Mouse (Mus musculus): ENCODE data around the gene Ttc28. TPM values are rescaled to one million over a fixed set of nuclear protein-coding genes. Genes with fewer than 3 reads are reported as not detected.

Ttc28 gene
- polyA plus RNA-seq, 1 experiment from 2014 or later: 14.5 TPM

DNA sequence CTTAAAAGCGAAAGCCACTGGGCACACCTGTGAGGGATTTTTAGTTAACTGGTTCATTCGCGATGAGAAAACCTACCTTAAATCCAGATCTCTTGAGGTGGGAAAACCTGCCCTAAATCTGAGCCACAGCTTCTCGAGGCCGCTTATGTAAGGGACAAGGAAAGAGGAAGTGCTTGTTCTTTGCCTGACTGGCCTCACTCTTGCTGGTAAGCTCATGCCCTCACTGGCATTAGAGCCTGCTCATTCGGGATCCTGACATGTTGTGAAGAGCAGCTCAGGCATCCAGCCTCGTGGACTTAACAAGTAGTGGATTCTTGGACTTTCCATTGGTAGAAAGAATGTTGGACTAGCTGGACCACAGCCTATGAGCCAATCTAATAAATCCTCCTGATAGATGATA lies 422.1 kb downstream of the Ttc28 start:
- H3K9me3 ChIP-seq: no peaks in the 10 kb centered on the region
- H3K36me3 ChIP-seq: no peaks in the 10 kb centered on the region
- DNase-seq (ENCODE audit: low spot score): no peak
- no peak overlapping the region for H3K27ac ChIP-seq
- 78% methylated on average over 7 of the region's 7 CpGs for WGBS
- H3K27me3 ChIP-seq (ENCODE audit: insufficient read depth, poor library complexity, severe bottlenecking): 0 out of 2 replicates have a peak, but pooled peaks cover 2% of the 10 kb centered on the region
- H3K4me1 ChIP-seq (replicated peaks): 0 out of 2 replicates have a peak, but pooled peaks cover 3% of the 10 kb centered on the region
- H3K4me3 ChIP-seq: no peak overlapping the region

DNA sequence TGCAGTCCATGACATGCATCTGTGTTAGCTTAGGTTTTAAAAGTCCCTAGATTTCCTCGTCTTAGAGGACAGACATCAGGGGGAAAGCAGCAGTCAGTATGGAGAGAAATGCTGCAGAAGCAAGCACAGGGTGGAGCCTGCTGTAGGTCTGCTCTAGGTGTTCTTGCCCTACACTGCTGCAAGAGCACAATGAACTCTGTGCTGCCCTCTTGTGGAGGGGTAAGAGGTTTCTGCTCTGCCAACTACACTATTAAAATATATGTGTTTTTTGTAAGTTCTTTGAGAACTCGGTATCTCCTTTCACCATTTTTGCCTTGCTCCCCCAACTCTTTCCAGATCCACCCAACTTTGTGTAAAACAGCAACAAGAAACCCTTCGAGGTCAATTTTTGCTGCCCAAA lies 425.1 kb downstream of the Ttc28 start:
- H3K36me3 ChIP-seq: no peaks in the 10 kb centered on the region
- WGBS: 87% methylated on average over 3 of the region's 3 CpGs

DNA sequence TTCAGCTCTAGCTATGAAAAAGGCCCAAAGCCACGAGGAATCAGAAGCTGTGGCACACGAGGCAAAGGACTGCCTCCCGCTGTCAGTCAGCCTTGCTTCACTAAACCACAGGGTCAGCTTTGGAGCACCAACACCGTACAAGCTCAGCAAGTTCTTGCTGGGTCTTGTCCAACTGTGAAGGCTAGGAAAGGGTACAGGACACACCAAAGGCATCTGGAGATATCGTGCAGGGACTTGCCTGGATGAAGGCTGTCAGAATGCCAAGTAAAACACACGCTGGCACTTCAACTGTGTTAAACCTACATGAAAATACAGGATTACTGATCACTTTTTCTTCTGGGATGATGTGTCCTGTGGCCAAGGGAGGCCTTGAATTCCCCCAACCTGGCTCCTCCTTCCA lies 430.6 kb downstream of the Ttc28 start:
- DNase-seq (ENCODE audit: low spot score): no peak
- Histone ChIP-seq H3K27me3 (ENCODE audit: insufficient read depth, poor library complexity, severe bottlenecking) (no peaks in the 10 kb centered on the region), H3K27ac (no peak overlapping the region), H3K4me3 (no peak overlapping the region), H3K36me3 (no peaks in the 10 kb centered on the region), H3K9me3 (peaks cover 7% of the 10 kb centered on the region; the same call in 1 of the 2 replicates), H3K4me1 (replicated peaks) (no peaks in the 10 kb centered on the region)
- WGBS: 81% methylated on average over 6 of the region's 6 CpGs

More for the DNA sequence above, 425.1 kb downstream of the Ttc28 start:
- Histone ChIP-seq H3K9me3 (no peaks in the 10 kb centered on the region), H3K27ac (no peak overlapping the region), H3K4me1 (replicated peaks) (0 out of 2 replicates have a peak, but pooled peaks cover 3% of the 10 kb centered on the region), H3K4me3 (no peak overlapping the region), H3K27me3 (ENCODE audit: insufficient read depth, poor library complexity, severe bottlenecking) (no peaks in the 10 kb centered on the region)
- DNase-seq (ENCODE audit: low spot score): no peak

DNA sequence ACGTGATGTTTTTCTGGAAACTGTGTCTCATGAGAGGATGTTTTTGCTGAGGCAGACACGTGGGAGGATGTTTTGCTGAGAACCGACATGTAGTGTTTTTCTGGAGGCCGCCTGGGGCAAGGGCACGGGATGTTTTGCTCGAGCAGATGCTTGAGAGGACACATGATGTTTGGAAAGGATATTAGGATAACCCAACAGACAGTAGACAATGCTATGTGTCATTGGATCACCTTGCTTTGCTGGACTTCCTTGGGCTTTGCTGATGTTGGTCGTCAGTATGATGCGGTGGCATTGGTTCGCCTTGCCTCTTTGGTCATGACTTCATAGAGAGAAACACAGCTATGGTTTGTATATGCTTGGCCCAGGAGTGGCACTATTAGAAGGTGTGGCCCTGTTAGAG lies 434.2 kb downstream of the Ttc28 start:
- WGBS: 90% methylated on average over 9 of the region's 9 CpGs

DNA sequence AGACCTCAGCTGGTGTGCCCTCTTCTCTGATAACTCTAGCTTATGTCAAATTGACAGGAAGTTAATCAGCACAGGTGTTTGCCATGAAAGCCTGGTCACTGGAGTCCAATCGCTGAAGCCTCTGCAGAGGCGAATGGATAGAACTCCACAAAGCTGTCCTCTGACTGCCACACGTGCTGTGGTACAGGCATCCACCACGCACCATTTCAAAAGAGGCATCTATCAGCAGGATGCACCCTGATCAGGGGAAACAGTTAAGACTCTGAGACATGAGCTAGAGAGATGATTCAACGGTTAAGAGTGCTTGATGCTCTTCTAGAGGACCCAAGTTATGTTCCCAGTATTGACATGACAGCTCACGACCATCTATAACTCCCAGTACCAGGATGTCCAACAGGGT lies 435.5 kb downstream of the Ttc28 start:
- WGBS: 93% methylated on average over 6 of the region's 6 CpGs
- no peak for DNase-seq (ENCODE audit: low spot score)
- no peaks in the 10 kb centered on the region for H3K27me3 ChIP-seq (ENCODE audit: insufficient read depth, poor library complexity, severe bottlenecking)
- peaks cover 7% of the 10 kb centered on the region; the same call in 1 of the 2 replicates for H3K9me3 ChIP-seq
- H3K36me3 ChIP-seq: no peaks in the 10 kb centered on the region
- H3K27ac ChIP-seq: no peak overlapping the region
- no peak overlapping the region for H3K4me3 ChIP-seq
- H3K4me1 ChIP-seq (replicated peaks): no peaks in the 10 kb centered on the region

More for the DNA sequence above, 434.2 kb downstream of the Ttc28 start:
- no peak for DNase-seq (ENCODE audit: low spot score)
- no peaks in the 10 kb centered on the region for H3K36me3 ChIP-seq
- H3K4me3 ChIP-seq: no peak overlapping the region
- no peak overlapping the region for H3K27ac ChIP-seq
- no peaks in the 10 kb centered on the region for H3K27me3 ChIP-seq (ENCODE audit: insufficient read depth, poor library complexity, severe bottlenecking)
- H3K4me1 ChIP-seq (replicated peaks): no peaks in the 10 kb centered on the region
- peaks cover 7% of the 10 kb centered on the region; the same call in 1 of the 2 replicates for H3K9me3 ChIP-seq

DNA sequence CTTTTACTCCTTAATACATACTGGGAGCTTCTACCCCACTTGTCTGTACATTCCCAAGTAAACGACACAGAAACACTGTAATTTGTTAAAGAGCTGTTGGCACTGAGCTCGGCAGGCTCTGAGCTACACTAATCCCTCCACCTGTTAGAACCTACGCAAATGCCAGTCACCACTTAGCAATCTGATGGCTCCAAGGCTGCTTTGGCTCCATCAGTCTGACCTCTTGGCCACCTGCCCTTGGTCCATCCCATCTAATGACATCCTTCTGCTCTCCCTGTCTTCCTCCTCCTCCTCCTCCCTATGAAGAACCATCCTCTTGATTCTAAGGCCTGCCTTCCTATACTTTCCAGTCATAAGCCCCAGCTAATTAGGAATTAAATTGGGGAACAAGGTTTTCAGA lies 437.9 kb downstream of the Ttc28 start:
- H3K27me3 ChIP-seq (ENCODE audit: insufficient read depth, poor library complexity, severe bottlenecking): no peaks in the 10 kb centered on the region
- H3K4me1 ChIP-seq (replicated peaks): no peaks in the 10 kb centered on the region
- WGBS: 86% methylated on average over 3 of the region's 3 CpGs
- peaks cover 7% of the 10 kb centered on the region; the same call in 1 of the 2 replicates for H3K9me3 ChIP-seq
- no peak overlapping the region for H3K27ac ChIP-seq
- H3K36me3 ChIP-seq: no peaks in the 10 kb centered on the region
- DNase-seq (ENCODE audit: low spot score): no peak
- H3K4me3 ChIP-seq: no peak overlapping the region

DNA sequence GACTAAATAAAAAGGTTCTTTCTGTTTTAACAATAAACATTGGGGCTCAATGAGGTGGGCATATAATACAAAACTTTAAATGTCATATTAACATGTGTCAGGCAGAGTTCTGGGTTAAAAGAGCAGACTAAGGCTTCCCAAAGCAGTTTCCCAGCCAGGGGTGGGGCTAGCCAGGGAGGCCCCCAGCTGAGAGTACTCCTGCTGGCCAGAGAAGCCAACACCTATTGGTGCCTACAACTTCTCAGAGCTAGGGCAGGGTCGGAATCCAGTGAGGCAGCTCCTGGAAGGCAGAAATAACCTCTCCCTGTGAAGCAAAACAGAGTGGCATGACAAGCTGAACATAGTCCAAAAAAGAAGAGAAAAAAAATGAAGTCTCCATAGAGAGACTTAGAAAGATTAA lies 439.3 kb downstream of the Ttc28 start:
- DNase-seq (ENCODE audit: low spot score): no peak
- H3K27me3 ChIP-seq (ENCODE audit: insufficient read depth, poor library complexity, severe bottlenecking): no peaks in the 10 kb centered on the region
- H3K36me3 ChIP-seq: no peaks in the 10 kb centered on the region
- 62% methylated on average over 1 of the region's 1 CpGs for WGBS
- peaks cover 2% of the 10 kb centered on the region; the same call in 1 of the 2 replicates for H3K9me3 ChIP-seq
- H3K27ac ChIP-seq: no peak overlapping the region
- no peaks in the 10 kb centered on the region for H3K4me1 ChIP-seq (replicated peaks)
- no peak overlapping the region for H3K4me3 ChIP-seq

DNA sequence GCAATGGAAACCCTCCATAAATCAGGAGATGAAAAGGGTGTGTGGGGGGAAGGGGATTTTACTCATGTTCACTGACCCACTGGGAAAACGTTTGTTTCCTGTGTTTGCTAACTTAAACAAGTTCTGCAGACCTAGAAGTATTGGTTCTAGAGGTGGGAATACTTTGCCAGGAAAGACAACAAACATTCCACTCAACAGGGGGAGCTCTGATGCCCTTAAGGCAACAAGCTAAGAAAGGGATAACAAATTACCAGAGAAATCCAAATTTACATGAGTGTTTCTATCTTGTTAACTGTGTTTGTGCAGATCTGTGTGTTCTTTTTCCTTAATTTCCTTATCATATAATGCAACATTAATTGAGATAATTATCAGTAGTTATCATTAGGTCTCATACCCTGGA lies 446.2 kb downstream of the Ttc28 start:
- no peak overlapping the region for H3K27ac ChIP-seq

DNA sequence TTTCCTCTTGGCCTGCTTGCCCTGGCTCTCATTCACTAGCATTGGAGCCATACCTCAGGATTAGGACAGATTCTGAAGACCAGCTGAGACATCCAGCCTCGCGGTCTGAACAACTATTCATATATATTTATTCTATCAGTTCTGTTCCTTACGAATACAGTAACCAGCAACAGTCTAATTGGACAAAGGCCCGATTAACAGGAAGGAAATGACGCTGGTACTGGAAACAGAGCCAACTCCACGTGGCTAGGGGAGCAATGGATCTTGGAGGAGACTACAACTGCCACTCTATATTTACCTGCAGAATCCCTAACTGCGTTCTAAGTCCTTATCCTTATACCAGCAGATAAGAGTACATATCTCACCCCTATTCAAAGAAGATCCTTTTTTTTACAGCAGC lies 447.8 kb downstream of the Ttc28 start:
- DNase-seq (ENCODE audit: low spot score): no peak
- WGBS: 89% methylated on average over 7 of the region's 7 CpGs
- H3K27ac ChIP-seq: no peak overlapping the region
- no peaks in the 10 kb centered on the region for H3K27me3 ChIP-seq (ENCODE audit: insufficient read depth, poor library complexity, severe bottlenecking)
- H3K9me3 ChIP-seq: peaks cover 3% of the 10 kb centered on the region; the same call in 1 of the 2 replicates
- peaks cover 29% of the 10 kb centered on the region for H3K4me1 ChIP-seq (replicated peaks)
- H3K4me3 ChIP-seq: no peak overlapping the region
- peaks cover under 1% of the 10 kb centered on the region; the same call in 1 of the 2 replicates for H3K36me3 ChIP-seq

More for the DNA sequence above, 446.2 kb downstream of the Ttc28 start:
- no peaks in the 10 kb centered on the region for H3K36me3 ChIP-seq
- DNase-seq (ENCODE audit: low spot score): no peak
- H3K4me3 ChIP-seq: no peak overlapping the region
- peaks cover 13% of the 10 kb centered on the region for H3K4me1 ChIP-seq (replicated peaks)
- peaks cover 3% of the 10 kb centered on the region; the same call in 1 of the 2 replicates for H3K9me3 ChIP-seq
- 35% methylated on average over 1 of the region's 1 CpGs for WGBS
- H3K27me3 ChIP-seq (ENCODE audit: insufficient read depth, poor library complexity, severe bottlenecking): no peaks in the 10 kb centered on the region

DNA sequence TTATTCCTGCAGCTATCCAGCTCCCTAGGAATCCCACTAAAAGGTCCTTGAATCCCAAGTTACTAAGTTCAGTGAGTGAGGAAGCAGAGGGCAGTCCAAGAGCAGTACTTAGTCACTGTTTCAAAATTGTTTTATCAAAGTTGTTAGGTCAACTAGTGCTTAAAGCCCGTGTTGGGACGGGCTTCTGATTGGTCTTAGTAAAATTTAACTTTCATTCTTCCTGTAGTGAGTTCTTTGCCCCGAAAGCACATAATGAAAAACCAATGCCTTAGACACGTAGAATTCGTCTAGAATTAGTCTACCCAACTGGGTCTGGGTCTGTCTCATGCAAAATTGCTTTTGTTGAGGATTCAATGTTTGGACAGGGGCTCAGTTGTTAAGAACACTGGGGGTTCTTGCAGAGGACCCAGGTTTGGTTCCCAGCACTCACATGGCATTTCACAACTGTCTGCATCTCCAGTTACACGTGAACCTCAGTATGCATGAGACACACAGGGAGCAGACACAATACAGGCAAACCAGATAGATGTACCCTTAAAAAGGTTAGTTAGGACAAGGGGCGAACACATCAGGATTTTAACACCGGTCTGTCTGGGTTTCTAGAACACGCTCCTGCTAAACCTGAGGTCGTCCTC lies 450.3 kb downstream of the Ttc28 start:
- H3K27me3 ChIP-seq (ENCODE audit: insufficient read depth, poor library complexity, severe bottlenecking): no peaks in the 10 kb centered on the region
- peaks cover 26% of the 10 kb centered on the region for H3K36me3 ChIP-seq
- H3K4me1 ChIP-seq (replicated peaks): peaks cover 33% of the 10 kb centered on the region
- peak overlapping the region; percentile 96 for H3K27ac ChIP-seq
- no peak for DNase-seq (ENCODE audit: low spot score)
- peak overlapping the region; percentile 96 for H3K4me3 ChIP-seq
- H3K9me3 ChIP-seq: peaks cover 3% of the 10 kb centered on the region; the same call in 1 of the 2 replicates
- WGBS: 25% methylated on average over 10 of the region's 10 CpGs

DNA sequence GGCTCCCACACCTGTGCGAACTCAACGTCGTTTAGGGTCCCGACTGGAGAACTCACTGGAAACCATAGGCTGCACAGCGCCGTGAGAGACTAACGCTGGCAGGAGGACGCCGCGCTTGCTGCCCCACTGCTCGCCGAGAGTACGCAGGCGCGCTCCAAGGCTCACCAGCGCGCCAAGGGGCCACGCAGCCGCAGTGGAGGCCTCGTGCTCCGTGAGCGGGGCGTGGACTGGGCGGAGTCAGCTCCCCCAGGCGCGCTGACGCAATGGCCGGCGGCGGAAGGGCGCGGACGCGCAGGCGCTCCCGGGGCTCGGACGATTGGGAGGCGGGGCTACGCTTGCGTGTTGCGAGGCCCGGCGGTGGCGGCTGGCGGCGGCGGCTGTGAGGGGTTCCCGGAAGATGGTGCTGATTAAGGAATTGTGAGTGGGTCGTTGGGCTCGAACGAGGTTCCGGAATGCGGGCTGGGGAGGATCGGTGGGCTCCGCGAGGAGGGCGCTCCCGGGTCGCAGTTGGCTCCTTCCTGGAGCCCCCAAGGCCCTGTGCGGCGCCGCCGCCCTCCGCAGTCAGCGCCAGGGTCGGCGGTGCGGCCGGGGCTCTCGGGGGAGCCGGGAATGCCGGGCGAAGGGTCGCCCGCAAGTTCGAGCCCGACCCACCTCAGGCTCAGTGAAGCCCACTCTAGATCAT lies 451.0 kb downstream of the Ttc28 start, which contains the start of gene Pitpnb:
TSS of gene Pitpnb (plus strand) at position 347 of the 682 bp plus-strand sequence.
- Histone ChIP-seq H3K4me1 (replicated peaks) (peaks cover 33% of the 10 kb centered on the region), H3K27me3 (ENCODE audit: insufficient read depth, poor library complexity, severe bottlenecking) (no peaks in the 10 kb centered on the region), H3K9me3 (peaks cover 2% of the 10 kb centered on the region; the same call in 1 of the 2 replicates), H3K36me3 (peaks cover 32% of the 10 kb centered on the region), H3K4me3 (peak within 1 kb of the TSS; percentile 96), H3K27ac (peak within 1 kb of the TSS; percentile 96)
- under 1% methylated on average over 78 of the region's 78 CpGs for WGBS
- peak; percentile 97 for DNase-seq (ENCODE audit: low spot score)

DNA sequence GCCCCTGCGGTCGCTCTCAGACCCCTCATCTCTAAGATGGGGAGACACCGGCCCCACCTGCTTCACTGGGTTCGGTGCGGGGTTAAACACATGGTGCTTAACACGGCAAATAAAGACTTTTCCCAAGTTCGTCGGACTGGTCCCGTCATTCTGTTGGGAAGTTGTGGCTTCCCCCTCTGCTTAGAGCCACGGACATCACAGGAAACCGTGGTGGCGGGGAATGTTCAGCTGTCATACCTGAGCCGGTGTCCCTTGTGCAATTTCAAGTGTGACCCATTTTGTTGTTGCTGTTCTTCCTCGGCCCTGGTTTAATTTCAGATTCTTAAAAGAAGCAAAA lies 451.5 kb downstream of the Ttc28 start:
- peak overlapping the region; percentile 96 for H3K27ac ChIP-seq
- no peak for DNase-seq (ENCODE audit: low spot score)
- peak overlapping the region; percentile 96 for H3K4me3 ChIP-seq
- peaks cover 33% of the 10 kb centered on the region for H3K4me1 ChIP-seq (replicated peaks)
- H3K36me3 ChIP-seq: peaks cover 37% of the 10 kb centered on the region
- H3K9me3 ChIP-seq: no peaks in the 10 kb centered on the region
- H3K27me3 ChIP-seq (ENCODE audit: insufficient read depth, poor library complexity, severe bottlenecking): no peaks in the 10 kb centered on the region
- WGBS: 2% methylated on average over 14 of the region's 14 CpGs
